21 mouse cellular contexts compared by ENCODE assay signal in the genomic region with DNA sequence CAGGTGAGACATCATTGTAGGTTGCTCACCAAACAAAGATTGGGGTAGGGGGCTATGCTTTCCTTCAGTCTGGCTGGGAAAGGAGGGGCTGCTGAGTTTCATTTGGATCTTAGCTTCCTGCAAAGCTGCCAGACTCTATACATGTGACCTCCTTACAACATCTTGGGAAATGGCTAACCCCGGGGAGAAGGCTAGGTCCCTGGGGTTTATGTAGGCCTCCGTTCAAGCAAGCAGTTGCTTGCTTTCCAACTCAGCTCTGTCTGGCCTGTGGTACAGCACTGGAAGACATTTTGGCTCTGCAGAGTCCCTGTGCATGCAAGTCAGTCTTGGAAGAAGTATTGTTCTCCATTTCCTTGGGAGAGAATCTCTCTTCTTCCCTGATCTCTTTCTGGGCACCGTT. TPM values are rescaled to one million over a fixed set of nuclear protein-coding genes. Genes with fewer than 3 reads are reported as not detected.
DNase-seq lines count a peak whose midpoint lies in the region; ATAC-seq and TF ChIP-seq lines count a peak whose summit lies in the region.
"Had no signal": no experiment of that assay in that cellular context is flagged by ENCODE, and none has a peak within 500 bp of the region (broad histone marks: within the 10 kb centered on the region; RNA-seq: fewer than 3 reads in every experiment).

No protein-coding gene starts in this region.

- DNase-seq in gastrocnemius, adult 18-20 months (ENCODE audit: low spot score), result peak; percentile 32
- DNase-seq in gastrocnemius, postnatal 10 days, result no peak
- peak; percentile 45 to 53 for DNase-seq in kidney, postnatal 4 days
- DNase-seq in kidney, adult 8-10 months, result no peak
- DNase-seq in heart, postnatal 14 days, result peak; percentile 37 to 45
- no peak for DNase-seq in stomach, postnatal 0 days (ENCODE audit: low spot score)
- DNase-seq in forebrain, postnatal 0 days, result no peak
- DNase-seq in thymus, postnatal 25 days, result no peak
- DNase-seq: cerebellum, adult 11-12 months; lung, adult 18-20 months; right cerebral cortex, postnatal 14 days had no signal

- H3K9ac ChIP-seq in stomach, postnatal 0 days (ENCODE audit: low read length), result peak overlapping the region; percentile 52; the same call in 1 of the 2 replicates
- H3K9ac ChIP-seq in forebrain, postnatal 0 days, result no peak overlapping the region
- H3K9ac ChIP-seq: embryonic facial prominence, embryonic 12.5 days; kidney, embryonic 15.5 days; limb, embryonic 15.5 days; midbrain, embryonic 12.5 days had no signal

- H3K27ac ChIP-seq in stomach, postnatal 0 days (replicated peaks), result no peak overlapping the region
- H3K27ac ChIP-seq in forebrain, postnatal 0 days (ENCODE audit: low read depth, low read length), result no peak overlapping the region
- H3K27ac ChIP-seq: embryonic facial prominence, embryonic 12.5 days; kidney, embryonic 15.5 days; limb, embryonic 15.5 days; macrophage; midbrain, embryonic 12.5 days had no signal

- H3K4me1 ChIP-seq in stomach, postnatal 0 days (replicated peaks; ENCODE audit: control insufficient read depth, insufficient read depth), result no peaks in the 10 kb centered on the region
- no peaks in the 10 kb centered on the region for H3K4me1 ChIP-seq in forebrain, postnatal 0 days (ENCODE audit: insufficient read depth)

- ATAC-seq in stomach, postnatal 0 days (ENCODE audit: low FRiP score, low TSS enrichment), result no peak
- ATAC-seq in forebrain, postnatal 0 days, result no peak
- ATAC-seq: activated CD4-positive, CD25-positive, alpha-beta regulatory T cell, adult 4 months; hindbrain, embryonic 16.5 days had no signal

- WGBS in stomach, postnatal 0 days, result 52% methylated on average over 3 of the region's 3 CpGs
- WGBS in forebrain, postnatal 0 days, result 81% methylated on average over 3 of the region's 3 CpGs

- no peak for TF ChIP-seq EP300 in stomach, postnatal 0 days (optimal IDR thresholded peaks at IDR 0.05)

- no peak for TF ChIP-seq CTCF in stomach, postnatal 0 days (IDR thresholded peaks at IDR 0.05; ENCODE audit: low read depth)
- TF ChIP-seq CTCF in forebrain, postnatal 0 days (IDR thresholded peaks at IDR 0.05; ENCODE audit: low read depth), result no peak

- no peaks in the 10 kb centered on the region for H3K36me3 ChIP-seq in stomach, postnatal 0 days (ENCODE audit: control insufficient read depth, insufficient read depth, low read length)
- H3K36me3 ChIP-seq in forebrain, postnatal 0 days (ENCODE audit: insufficient read depth), result no peaks in the 10 kb centered on the region
- H3K36me3 ChIP-seq: embryonic facial prominence, embryonic 12.5 days; kidney, embryonic 15.5 days; limb, embryonic 15.5 days; midbrain, embryonic 12.5 days had no signal

- no peaks in the 10 kb centered on the region for H3K27me3 ChIP-seq in stomach, postnatal 0 days (ENCODE audit: control insufficient read depth, insufficient read depth, low read length)
- no peaks in the 10 kb centered on the region for H3K27me3 ChIP-seq in forebrain, postnatal 0 days (ENCODE audit: insufficient read depth, low read length)
- H3K27me3 ChIP-seq: embryonic facial prominence, embryonic 12.5 days; kidney, embryonic 15.5 days; limb, embryonic 15.5 days; midbrain, embryonic 12.5 days had no signal

- intact Hi-C loops in heart, postnatal 14 days (cut with DNase I), result no loop called here

- no peaks in the 10 kb centered on the region for H3K9me3 ChIP-seq in stomach, postnatal 0 days (ENCODE audit: control insufficient read depth, low read length)
- H3K9me3 ChIP-seq in forebrain, postnatal 0 days (ENCODE audit: low read length), result no peaks in the 10 kb centered on the region
- H3K9me3 ChIP-seq: embryonic facial prominence, embryonic 12.5 days; kidney, embryonic 15.5 days; limb, embryonic 15.5 days; midbrain, embryonic 12.5 days had no signal

- peak overlapping the region; percentile 53 for H3K4me2 ChIP-seq in stomach, postnatal 0 days (replicated peaks; ENCODE audit: low read depth)
- H3K4me2 ChIP-seq in forebrain, postnatal 0 days (ENCODE audit: low read depth), result no peak overlapping the region
- H3K4me2 ChIP-seq: embryonic facial prominence, embryonic 12.5 days; kidney, embryonic 15.5 days; limb, embryonic 15.5 days; midbrain, embryonic 12.5 days had no signal

- peak overlapping the region; percentile 36 for H3K4me3 ChIP-seq in stomach, postnatal 0 days (ENCODE audit: low read depth, low read length)
- no peak overlapping the region for H3K4me3 ChIP-seq in forebrain, postnatal 0 days (ENCODE audit: low read depth, low read length)
- H3K4me3 ChIP-seq: embryonic facial prominence, embryonic 12.5 days; kidney, embryonic 15.5 days; limb, embryonic 15.5 days; midbrain, embryonic 12.5 days; myocyte had no signal

RNA-seq across cellular contexts. Expression of a gene that starts 2.1 kb away (rescaled TPM):
- 1 to 10 TPM; 5.3 to 9.6 TPM for total RNA-seq in gastrocnemius, adult 18-20 months (2021)
- 10 to 100 TPM; 25.2 to 31.0 TPM for total RNA-seq in gastrocnemius, postnatal 10 days (2021)
- 10 to 100 TPM; 36.9 to 42.0 TPM for total RNA-seq in heart, postnatal 14 days (2021)
- 5.1 TPM in 2 replicates for polyA plus RNA-seq in stomach, postnatal 0 days (2015; fragmentation: Nextera tagmentation; extraction: Ambion mirVana)
- 0.31 and 0.43 TPM in 2 replicates for total RNA-seq in forebrain, postnatal 0 days (2014; rRNA removed)
- 0.05 and 0.08 TPM in 2 replicates for polyA plus RNA-seq in forebrain, postnatal 0 days (2015; fragmentation: Nextera tagmentation; extraction: Ambion mirVana)
- polyA plus RNA-seq: activated CD4-positive, CD25-positive, alpha-beta regulatory T cell, adult 4 months; macrophage; midbrain, embryonic 12.5 days had no signal

RNA-seq across cellular contexts. Expression of a gene that starts 7.7 kb away (rescaled TPM):
- total RNA-seq in gastrocnemius, adult 18-20 months (2021), result 1 to 10 TPM; 1.0 to 1.1 TPM
- 1 to 10 TPM; 1.7 to 2.3 TPM for total RNA-seq in gastrocnemius, postnatal 10 days (2021)
- total RNA-seq in heart, postnatal 14 days (2021), result 1 to 10 TPM; 3.1 to 3.2 TPM
- polyA plus RNA-seq in stomach, postnatal 0 days (2015; fragmentation: Nextera tagmentation; extraction: Ambion mirVana), result 0.39 and 0.41 TPM in 2 replicates
- total RNA-seq in forebrain, postnatal 0 days (2014; rRNA removed), result 2.7 and 4.4 TPM in 2 replicates
- 0.42 and 0.87 TPM in 2 replicates for polyA plus RNA-seq in forebrain, postnatal 0 days (2015; fragmentation: Nextera tagmentation; extraction: Ambion mirVana)

RNA-seq across cellular contexts. Expression of a gene that starts 16.5 kb away (rescaled TPM):
- 10 to 100 TPM; 66.4 to 81.3 TPM for total RNA-seq in gastrocnemius, adult 18-20 months (2021)
- total RNA-seq in gastrocnemius, postnatal 10 days (2021), result 10 to 100 TPM; 72.4 TPM
- total RNA-seq in heart, postnatal 14 days (2021), result 10 to 100 TPM; 80.9 to 96.0 TPM
- 64.2 and 66.9 TPM in 2 replicates for polyA plus RNA-seq in stomach, postnatal 0 days (2015; fragmentation: Nextera tagmentation; extraction: Ambion mirVana)
- total RNA-seq in forebrain, postnatal 0 days (2014; rRNA removed), result 70.7 and 80.9 TPM in 2 replicates
- 78.2 and 88.0 TPM in 2 replicates for polyA plus RNA-seq in forebrain, postnatal 0 days (2015; fragmentation: Nextera tagmentation; extraction: Ambion mirVana)

RNA-seq across cellular contexts. Expression of a gene that starts 30.5 kb away (rescaled TPM):
- 10 to 100 TPM; 85.6 to 95.6 TPM for total RNA-seq in gastrocnemius, adult 18-20 months (2021)
- total RNA-seq in gastrocnemius, postnatal 10 days (2021), result 10 to 100 TPM; 74.5 to 76.9 TPM
- 10 to 100 TPM; 90.0 to 96.3 TPM for total RNA-seq in heart, postnatal 14 days (2021)
- polyA plus RNA-seq in stomach, postnatal 0 days (2015; fragmentation: Nextera tagmentation; extraction: Ambion mirVana), result 102 and 110 TPM in 2 replicates
- total RNA-seq in forebrain, postnatal 0 days (2014; rRNA removed), result 107 and 177 TPM in 2 replicates
- 133 and 145 TPM in 2 replicates for polyA plus RNA-seq in forebrain, postnatal 0 days (2015; fragmentation: Nextera tagmentation; extraction: Ambion mirVana)

RNA-seq across cellular contexts. Expression of a gene that starts 34.8 kb away (rescaled TPM):
- not detected for total RNA-seq in gastrocnemius, adult 18-20 months (2021)
- under 1 TPM in 1 of 2 experiments, not detected in 1; 0.14 TPM for total RNA-seq in gastrocnemius, postnatal 10 days (2021)
- not detected for total RNA-seq in heart, postnatal 14 days (2021)
- 0.27 and 0.35 TPM in 2 replicates for polyA plus RNA-seq in stomach, postnatal 0 days (2015; fragmentation: Nextera tagmentation; extraction: Ambion mirVana)
- not detected in 2 replicates for total RNA-seq in forebrain, postnatal 0 days (2014; rRNA removed)
- not detected in 2 replicates for polyA plus RNA-seq in forebrain, postnatal 0 days (2015; fragmentation: Nextera tagmentation; extraction: Ambion mirVana)
- total RNA-seq: layer of hippocampus, adult 8-10 months; left cerebral cortex, postnatal 10 days had no signal
- polyA plus RNA-seq: activated CD4-positive, CD25-positive, alpha-beta regulatory T cell, adult 4 months; embryonic facial prominence, embryonic 12.5 days; hindbrain, embryonic 16.5 days; limb, embryonic 15.5 days; macrophage; midbrain, embryonic 12.5 days; myocyte had no signal

Comparison
In these comparisons a context has a peak if more than half of its experiments do, and no peak if none do; other contexts are left out.
1. DNase-seq: peak in gastrocnemius, adult 18-20 months (single experiment), kidney, postnatal 4 days (2 of 2) and heart, postnatal 14 days (2 of 2); none in gastrocnemius, postnatal 10 days (single experiment), kidney, adult 8-10 months (0 of 2), stomach, postnatal 0 days (single experiment), forebrain, postnatal 0 days (single experiment) and thymus, postnatal 25 days (single experiment).